ENCODE assay signal across 8 mouse cellular contexts in genomic region chr10:123075751-123076242, GRCm38 (mm10). TPM values are rescaled to one million over a fixed set of nuclear protein-coding genes. Genes with fewer than 3 reads are reported as not detected.
DNase-seq lines count a peak whose midpoint lies in the region; ATAC-seq and TF ChIP-seq lines count a peak whose summit lies in the region.

No protein-coding gene starts in this region.

- H3K27me3 ChIP-seq in heart, embryonic 14.5 days (ENCODE audit: control insufficient read depth, insufficient read depth, low read length) = no peaks in the 10 kb centered on the region
- no peaks in the 10 kb centered on the region for H3K27me3 ChIP-seq in liver, embryonic 11.5 days (replicated peaks; ENCODE audit: control insufficient read depth, insufficient read depth, low read length)

- no peak for TF ChIP-seq CTCF in gastrocnemius, adult 2 months (IDR thresholded peaks at IDR 0.05)

- peaks cover 4% of the 10 kb centered on the region; the same call in 1 of the 2 replicates for H3K36me3 ChIP-seq in heart, embryonic 14.5 days (ENCODE audit: control insufficient read depth, insufficient read depth, low read length)
- H3K36me3 ChIP-seq in liver, embryonic 11.5 days (ENCODE audit: control insufficient read depth, insufficient read depth, low read length) = peaks cover 3% of the 10 kb centered on the region; the same call in 1 of the 2 replicates

- H3K4me1 ChIP-seq in heart, embryonic 14.5 days (ENCODE audit: control insufficient read depth in 2 of 2, insufficient read depth in 2 of 2, low read length in 2 of 2) = peaks cover 7 to 25% of the 10 kb centered on the region in 2 experiments
- peaks cover 11% of the 10 kb centered on the region for H3K4me1 ChIP-seq in liver, embryonic 11.5 days (replicated peaks; ENCODE audit: control insufficient read depth, insufficient read depth, low read length)

- peak overlapping the region; percentile 70 for H3K4me2 ChIP-seq in heart, embryonic 14.5 days (ENCODE audit: low read length)
- H3K4me2 ChIP-seq in liver, embryonic 11.5 days = peak overlapping the region; percentile 80

- peak; percentile 55 for ATAC-seq in heart, embryonic 14.5 days (ENCODE audit: insufficient number of reproducible peaks, insufficient read depth, low FRiP score, low read depth)
- ATAC-seq in liver, embryonic 11.5 days (replicated peaks; ENCODE audit: low FRiP score) = peak; percentile 67
- peak; percentile 17; the same call in 1 of the 2 replicates for ATAC-seq in neutrophil, adult 5-6 weeks (ENCODE audit: extremely low read depth, insufficient number of reproducible peaks, low FRiP score, poor library complexity, severe bottlenecking)

- no peaks in the 10 kb centered on the region for H3K9me3 ChIP-seq in heart, embryonic 14.5 days (ENCODE audit: control insufficient read depth, low read length)
- no peaks in the 10 kb centered on the region for H3K9me3 ChIP-seq in liver, embryonic 11.5 days (ENCODE audit: control insufficient read depth, low read length)

- intact Hi-C loops in gastrocnemius, adult 2 months (cut with DNase I) = no loop called here

- DNase-seq in gastrocnemius, adult 2 months = no peak
- no peak for DNase-seq in gastrocnemius, adult 18-20 months (ENCODE audit: low spot score)
- DNase-seq in 3T3-L1 (ENCODE audit: low read depth, low spot score) = peak; percentile 10
- DNase-seq in c-Kit-negative CD71-positive TER-119-positive erythroid progenitor cells, embryonic 14.5 days (ENCODE audit: low read depth, low spot score) = peak; percentile 12
- DNase-seq in liver, embryonic 11.5 days (ENCODE audit: low spot score) = no peak
- DNase-seq in layer of hippocampus, adult 11-12 months (ENCODE audit: low spot score) = no peak

- 1% methylated on average over 37 of the region's 48 CpGs for WGBS in heart, embryonic 14.5 days
- under 1% methylated on average over 48 of the region's 48 CpGs for WGBS in liver, embryonic 11.5 days

- peak overlapping the region; percentile 97 for H3K9ac ChIP-seq in heart, embryonic 14.5 days (ENCODE audit: low read length)
- peak overlapping the region; percentile 88 for H3K9ac ChIP-seq in liver, embryonic 11.5 days (ENCODE audit: low read depth, low read length)

- peak overlapping the region; percentile 96 for H3K27ac ChIP-seq in gastrocnemius, adult 2 months
- H3K27ac ChIP-seq in heart, embryonic 14.5 days (replicated peaks in 1 of 2; ENCODE audit: control insufficient read depth in 1 of 2, insufficient read depth in 1 of 2, low read depth in 2 of 2, low read length in 2 of 2) = peak overlapping the region in 1 of 2 experiments; percentile 85; a peak in 2 of 4 replicates
- peak overlapping the region; percentile 71; the same call in 1 of the 2 replicates for H3K27ac ChIP-seq in liver, embryonic 11.5 days (ENCODE audit: low read depth, low read length)

- H3K4me3 ChIP-seq in gastrocnemius, adult 2 months = peak overlapping the region; percentile 91
- peak overlapping the region; percentile 96 to 99 for H3K4me3 ChIP-seq in heart, embryonic 14.5 days (ENCODE audit: control insufficient read depth in 1 of 2, insufficient read depth in 1 of 2, low read depth in 1 of 2, low read length in 2 of 2)
- H3K4me3 ChIP-seq in liver, embryonic 11.5 days (ENCODE audit: low read depth, low read length) = peak overlapping the region; percentile 68

RNA-seq across cellular contexts. Expression of gene Mon2, which starts 0.5 kb away (rescaled TPM):
- 10 to 100 TPM; 36.9 to 50.9 TPM for total RNA-seq in gastrocnemius, adult 2 months (2021)
- 10 to 100 TPM; 31.4 to 34.8 TPM for total RNA-seq in gastrocnemius, adult 18-20 months (2021)
- polyA plus RNA-seq in heart, embryonic 14.5 days (2014; fragmentation: Nextera tagmentation; extraction: Ambion mirVana) = 31.5 and 32.3 TPM in 2 replicates
- polyA plus RNA-seq in liver, embryonic 11.5 days (2014; fragmentation: Nextera tagmentation; extraction: Ambion mirVana) = 17.9 and 19.3 TPM in 2 replicates
- total RNA-seq in neutrophil, adult 5-6 weeks (2017) = 139 and 162 TPM in 2 replicates

Comparison
In these comparisons a context has a peak if more than half of its experiments do, and no peak if none do; other contexts are left out.
1. DNase-seq: peak in 3T3-L1 (single experiment) and c-Kit-negative CD71-positive TER-119-positive erythroid progenitor cells, embryonic 14.5 days (single experiment); none in gastrocnemius, adult 2 months (single experiment), gastrocnemius, adult 18-20 months (single experiment), liver, embryonic 11.5 days (single experiment) and layer of hippocampus, adult 11-12 months (single experiment).
2. ATAC-seq: peak in every context shown above with its lines; median percentile 67 in liver, embryonic 11.5 days; 55 in heart, embryonic 14.5 days; 17 in neutrophil, adult 5-6 weeks.
3. Peak in every context shown above with its lines, with median percentiles within 50 percentile points of each other: H3K4me3 ChIP-seq.